Mouse (Mus musculus) heart, embryonic 11.5 days (tissue): Measurements from ENCODE around the gene Lrrc9. TPM values are rescaled to one million over a fixed set of nuclear protein-coding genes. Genes with fewer than 3 reads are reported as not detected.

Source experiments
- ATAC-seq: fragments of 200-750 bp; cut with Nextera tagmentation; replicated peaks from 2 replicates; pipeline ENCODE4 v1.8.0; 2017; ENCODE audit warnings: moderate library complexity; ENCODE audit not compliant: insufficient number of reproducible peaks, low FRiP score, low TSS enrichment
- H3K27ac ChIP-seq: fragments of 300-500 bp; sonication (generic); 2 replicates; pipeline ENCODE4 v1.5.1; 2014; ENCODE audit warnings: mild to moderate bottlenecking, low read depth, low read length
- H3K27me3 ChIP-seq: fragments of 300-500 bp; sonication (generic); 2 replicates; pipeline ENCODE4 v1.6.1; 2014; ENCODE audit warnings: mild to moderate bottlenecking, low read length, mixed read lengths; ENCODE audit not compliant: control insufficient read depth, insufficient read depth
- H3K36me3 ChIP-seq: fragments of 300-500 bp; sonication (generic); 2 replicates; pipeline ENCODE4 v1.6.1; 2014; ENCODE audit warnings: mild to moderate bottlenecking, low read length, moderate library complexity, mixed read lengths; ENCODE audit not compliant: control insufficient read depth, insufficient read depth
- H3K4me1 ChIP-seq: fragments of 300-500 bp; sonication (generic); 2 replicates; pipeline ENCODE4 v1.6.1; 2014; ENCODE audit warnings: low read length; ENCODE audit not compliant: control insufficient read depth, insufficient read depth
- H3K4me2 ChIP-seq: fragments of 300-500 bp; sonication (generic); 2 replicates; pipeline ENCODE4 v1.6.1; 2014; ENCODE audit warnings: mild to moderate bottlenecking, moderate library complexity
- H3K4me3 ChIP-seq: fragments of 300-500 bp; sonication (generic); 2 replicates; pipeline ENCODE4 v1.5.1; 2014; ENCODE audit warnings: low read depth, low read length
- H3K9ac ChIP-seq: fragments of 300-500 bp; sonication (generic); 2 replicates; pipeline ENCODE4 v1.6.1; 2014; ENCODE audit warnings: mild to moderate bottlenecking, low read depth, low read length, moderate library complexity
- H3K9me3 ChIP-seq: fragments of 300-500 bp; sonication (generic); replicated peaks from 2 replicates; pipeline ENCODE4 v1.6.1; 2016; ENCODE audit warnings: low read length; ENCODE audit not compliant: control insufficient read depth
- whole genome bisulfite sequencing: fragments of 180-500 bp; shearing (Covaris S2); extraction: QIAGEN DNeasy Blood & Tissue Kit; methylation state at CpG from one replicate; pipeline ENCODE4 v1.1.7; 2014; ENCODE audit not compliant: insufficient replicate concordance; 5-methylcytosine and 5-hydroxymethylcytosine counted together
- polyA plus RNA-seq: library from polyadenylated mRNA; unstranded; fragments of >200 nt; fragmentation: Nextera tagmentation; extraction: Ambion mirVana; gene quantifications from 2 replicates; pipeline ENCODE4 v1.2.1, GENCODE M21; 2014

Gene Lrrc9
- polyA plus RNA-seq, 1 experiment from 2014 or later = 1.6 TPM

GRCm38 (mm10) chr12:72525588-72525987 lies 83.9 kb downstream of the Lrrc9 start:
- no peak for ATAC-seq
- Histone ChIP-seq H3K27me3 (no peaks in the 10 kb centered on the region), H3K9ac (no peak overlapping the region), H3K27ac (no peak overlapping the region), H3K4me3 (no peak overlapping the region), H3K9me3 (no peaks in the 10 kb centered on the region), H3K36me3 (no peaks in the 10 kb centered on the region), H3K4me1 (no peaks in the 10 kb centered on the region), H3K4me2 (no peak overlapping the region)
- WGBS = 29% methylated on average over 4 of the region's 4 CpGs

GRCm38 (mm10) chr12:72532303-72532702 lies 90.6 kb downstream of the Lrrc9 start:
- H3K27me3 ChIP-seq = no peaks in the 10 kb centered on the region
- no peak overlapping the region for H3K4me3 ChIP-seq
- peaks cover 2% of the 10 kb centered on the region; the same call in 1 of the 2 replicates for H3K4me1 ChIP-seq
- no peaks in the 10 kb centered on the region for H3K9me3 ChIP-seq
- H3K4me2 ChIP-seq = no peak overlapping the region
- no peak overlapping the region for H3K9ac ChIP-seq
- no peak for ATAC-seq
- H3K27ac ChIP-seq = no peak overlapping the region
- H3K36me3 ChIP-seq = no peaks in the 10 kb centered on the region
- WGBS = 65% methylated on average over 7 of the region's 7 CpGs

GRCm38 (mm10) chr12:72533986-72534385 lies 92.3 kb downstream of the Lrrc9 start:
- no peaks in the 10 kb centered on the region for H3K36me3 ChIP-seq
- no peak overlapping the region for H3K4me2 ChIP-seq
- H3K4me3 ChIP-seq = no peak overlapping the region
- H3K27me3 ChIP-seq = no peaks in the 10 kb centered on the region
- H3K4me1 ChIP-seq = peaks cover 2% of the 10 kb centered on the region; the same call in 1 of the 2 replicates
- 79% methylated on average over 6 of the region's 6 CpGs for WGBS
- no peak for ATAC-seq
- no peak overlapping the region for H3K27ac ChIP-seq
- no peak overlapping the region for H3K9ac ChIP-seq
- no peaks in the 10 kb centered on the region for H3K9me3 ChIP-seq

- H3K9me3 ChIP-seq = no peaks in the 10 kb centered on the region
- peak overlapping the region; percentile 75 for H3K4me3 ChIP-seq
- H3K36me3 ChIP-seq = no peaks in the 10 kb centered on the region
- H3K9ac ChIP-seq = peak overlapping the region; percentile 46; the same call in 1 of the 2 replicates
- H3K4me1 ChIP-seq = peaks cover 2% of the 10 kb centered on the region; the same call in 1 of the 2 replicates
- H3K4me2 ChIP-seq = peak overlapping the region; percentile 78
- peak overlapping the region; percentile 35; the same call in 1 of the 2 replicates for H3K27ac ChIP-seq
- ATAC-seq = no peak
- no peaks in the 10 kb centered on the region for H3K27me3 ChIP-seq
- WGBS = 56% methylated on average over 3 of the region's 3 CpGs
These were observed 93.9 kb downstream of the Lrrc9 start for GRCm38 (mm10) chr12:72535599-72535998.

- peak within 1 kb of the TSS; percentile 78 for H3K4me2 ChIP-seq
- ATAC-seq = peak; percentile 100
- peak within 1 kb of the TSS; percentile 35; the same call in 1 of the 2 replicates for H3K27ac ChIP-seq
- no peaks in the 10 kb centered on the region for H3K9me3 ChIP-seq
- peaks cover 2% of the 10 kb centered on the region; the same call in 1 of the 2 replicates for H3K4me1 ChIP-seq
- peak within 1 kb of the TSS; percentile 78 for H3K9ac ChIP-seq
- H3K4me3 ChIP-seq = peak within 1 kb of the TSS; percentile 75
- H3K27me3 ChIP-seq = no peaks in the 10 kb centered on the region
- under 1% methylated on average over 44 of the region's 45 CpGs for WGBS
- H3K36me3 ChIP-seq = no peaks in the 10 kb centered on the region
These were observed 94.4 kb downstream of the Lrrc9 start, which contains the start of gene Pcnx4 for GRCm38 (mm10) chr12:72536021-72536597. Pcnx4 (plus strand) TSS chr12:72536383.

GRCm38 (mm10) chr12:72538571-72538970 lies 96.9 kb downstream of the Lrrc9 start:
- peaks cover 2% of the 10 kb centered on the region; the same call in 1 of the 2 replicates for H3K4me1 ChIP-seq
- no peaks in the 10 kb centered on the region for H3K36me3 ChIP-seq
- H3K27ac ChIP-seq = no peak overlapping the region
- no peak for ATAC-seq
- no peak overlapping the region for H3K4me2 ChIP-seq
- 85% methylated on average over 10 of the region's 10 CpGs for WGBS
- H3K9ac ChIP-seq = no peak overlapping the region
- H3K9me3 ChIP-seq = no peaks in the 10 kb centered on the region
- no peak overlapping the region for H3K4me3 ChIP-seq
- H3K27me3 ChIP-seq = no peaks in the 10 kb centered on the region

GRCm38 (mm10) chr12:72554347-72554746 lies 112.7 kb downstream of the Lrrc9 start:
- Histone ChIP-seq H3K9me3 (no peaks in the 10 kb centered on the region), H3K27ac (no peak overlapping the region), H3K36me3 (no peaks in the 10 kb centered on the region), H3K9ac (no peak overlapping the region), H3K27me3 (no peaks in the 10 kb centered on the region), H3K4me1 (no peaks in the 10 kb centered on the region), H3K4me3 (no peak overlapping the region), H3K4me2 (no peak overlapping the region)
- WGBS = 76% methylated on average over 4 of the region's 4 CpGs
- no peak for ATAC-seq

GRCm38 (mm10) chr12:72564281-72564795 lies 122.7 kb downstream of the Lrrc9 start:
- Histone ChIP-seq H3K36me3 (no peaks in the 10 kb centered on the region), H3K27ac (no peak overlapping the region), H3K4me3 (no peak overlapping the region), H3K4me1 (no peaks in the 10 kb centered on the region), H3K9me3 (no peaks in the 10 kb centered on the region), H3K4me2 (no peak overlapping the region), H3K9ac (no peak overlapping the region), H3K27me3 (no peaks in the 10 kb centered on the region)
- ATAC-seq = no peak
- 68% methylated on average over 4 of the region's 4 CpGs for WGBS
